Mouse (Mus musculus): ENCODE results near the gene Tpsab1.

- no peak for TF ChIP-seq CTCF (IDR thresholded peaks at IDR 0.05; ENCODE audit: extremely low read depth, insufficient read length, insufficient replicate concordance, low read depth, low read length)
- TF ChIP-seq POLR2A (IDR thresholded peaks at IDR 0.05; ENCODE audit: low read depth, low read length) = no peak
Observed at GRCm38 (mm10) chr17:25374011-25374410, 28.6 kb upstream of the Tpsab1 start.

Measured in small intestine, adult 2 months (tissue).